Mouse (Mus musculus) frontal cortex, postnatal 25 days (tissue): ENCODE measurements around the gene 9530053A07Rik.

ENCODE experiments used
- DNase-seq, 2 experiments: peaks; one replicate each; pipeline ENCODE4 v3.0.0; 2022; ENCODE audit warnings: low spot score in 2 of 2

The 9530053A07Rik gene

DNA sequence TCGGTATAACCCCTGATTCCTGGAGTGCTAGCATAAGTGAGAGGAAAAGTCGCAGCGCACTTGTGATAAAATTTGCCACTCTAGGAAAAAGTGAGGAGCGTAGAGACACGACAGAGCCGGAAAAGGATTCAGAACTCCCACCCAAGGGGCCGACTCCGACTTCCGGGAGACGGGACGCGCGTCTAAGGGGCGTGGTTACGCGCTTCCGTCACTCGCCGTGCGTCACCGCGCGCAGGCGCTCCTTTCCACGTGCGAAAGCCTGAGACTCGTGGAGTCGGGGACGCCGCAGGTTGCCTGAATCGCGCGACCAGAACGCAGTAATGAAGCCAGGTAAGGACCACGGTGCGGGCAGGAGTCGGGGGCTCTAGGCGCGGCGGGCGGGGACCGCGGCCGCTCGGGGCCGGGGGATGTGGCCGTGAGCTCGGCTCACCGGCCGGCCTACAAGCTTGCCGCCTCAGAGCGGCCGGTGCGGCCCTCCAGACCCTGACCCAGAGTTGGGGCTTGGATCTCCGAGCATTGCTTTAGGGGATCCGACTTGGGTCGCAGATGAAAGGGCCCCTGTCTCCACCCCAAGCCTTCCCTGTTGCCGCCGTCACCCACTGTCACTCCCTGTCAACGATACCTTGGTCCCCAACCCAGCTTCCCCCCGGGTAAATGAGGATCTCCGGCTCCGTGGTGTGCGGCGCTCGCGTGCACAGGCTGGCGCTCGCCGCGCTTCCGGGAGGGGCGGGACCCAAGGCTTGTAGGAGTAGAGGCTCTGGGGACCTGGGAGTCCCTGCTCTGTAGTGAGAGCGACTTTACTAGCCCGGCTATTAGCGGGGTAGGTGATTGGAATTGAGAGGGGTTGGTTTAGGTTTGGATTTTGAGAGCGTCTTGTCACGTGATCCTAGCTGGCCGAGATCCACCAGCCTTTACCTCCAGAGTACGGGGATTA lies 40.5 kb downstream of the 9530053A07Rik start, which contains the start of gene Fbl:
TSS of gene Fbl (plus strand) at position 222 of the 934 bp plus-strand sequence.
- peak; percentile 78 to 87 for DNase-seq

DNA sequence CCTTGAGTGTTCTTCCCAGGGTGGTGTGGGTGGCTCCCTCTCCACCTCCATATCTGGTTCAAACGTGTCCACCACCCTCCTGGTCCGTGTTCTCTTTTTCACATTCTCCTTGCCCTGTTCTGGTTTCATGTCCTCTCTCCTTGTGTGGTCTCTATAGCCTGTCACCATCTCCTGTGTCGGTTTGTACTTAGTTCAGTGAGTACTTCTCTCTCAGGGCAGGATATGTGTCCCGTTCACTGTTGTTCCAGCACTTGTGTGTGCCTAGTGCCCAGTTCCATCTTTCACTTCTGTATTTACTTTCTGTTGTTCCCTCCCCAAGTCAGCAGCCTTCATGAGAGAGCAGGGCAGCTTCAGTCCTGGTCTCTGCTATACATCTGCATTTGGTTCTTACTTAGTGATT lies 46.1 kb downstream of the 9530053A07Rik start:
- DNase-seq = no peak

DNA sequence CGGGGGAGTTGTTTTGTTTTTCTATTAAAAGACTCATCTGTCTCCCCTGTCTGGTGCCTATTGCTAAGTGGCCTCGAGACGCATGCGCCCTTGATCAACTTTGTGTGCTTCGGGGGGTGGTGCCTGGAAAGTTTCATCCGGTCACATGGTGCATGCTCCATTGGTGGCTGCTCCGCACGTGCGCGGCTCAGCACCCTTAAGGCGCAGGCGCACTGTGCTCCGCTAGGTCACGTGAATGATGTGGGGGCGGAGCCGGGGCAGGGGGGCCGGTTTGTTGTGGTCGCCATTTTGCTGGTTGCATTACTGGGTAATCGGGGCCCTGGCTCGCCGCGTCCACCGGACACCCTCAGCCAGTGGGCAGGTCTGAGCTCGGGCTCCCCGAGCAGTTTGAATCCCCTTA lies 50.0 kb downstream of the 9530053A07Rik start, which contains the start of gene Dyrk1b:
TSS of gene Dyrk1b (plus strand) at position 242 of the 400 bp plus-strand sequence.
- DNase-seq = peak; percentile 96 to 97

DNA sequence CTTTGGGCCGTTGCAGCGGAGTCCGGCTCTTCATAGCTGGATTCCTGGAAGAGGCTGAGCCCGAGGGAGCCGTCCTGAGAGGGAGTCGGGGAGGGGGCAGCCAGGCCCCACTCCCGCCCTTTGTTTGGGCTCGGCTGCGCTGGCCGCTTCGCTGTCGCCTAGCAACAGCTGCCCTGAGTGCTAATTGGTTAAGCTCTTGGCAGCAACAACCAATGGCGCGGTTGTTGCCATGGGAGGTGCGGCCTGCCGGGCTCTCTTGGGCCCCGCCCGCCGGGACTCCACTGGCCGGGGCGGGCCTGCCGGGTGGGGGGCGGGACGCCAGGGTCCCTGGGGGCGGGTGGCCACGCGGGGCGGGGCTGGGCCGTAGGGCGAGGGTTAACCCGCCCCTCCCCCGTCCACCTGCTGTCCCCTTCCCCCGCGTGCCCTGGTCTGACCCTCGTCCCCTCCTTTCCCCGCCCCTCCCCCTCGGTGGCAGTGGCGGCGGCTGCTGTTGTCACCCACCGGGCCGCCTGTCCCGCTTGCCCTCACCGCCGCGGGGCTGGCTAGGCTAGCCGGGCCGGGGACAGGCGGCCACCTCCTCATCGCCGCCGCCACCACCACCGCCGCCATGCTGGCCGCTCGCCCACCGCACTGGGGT lies 50.6 kb downstream of the 9530053A07Rik start:
- DNase-seq = peak; percentile 77 to 84

DNA sequence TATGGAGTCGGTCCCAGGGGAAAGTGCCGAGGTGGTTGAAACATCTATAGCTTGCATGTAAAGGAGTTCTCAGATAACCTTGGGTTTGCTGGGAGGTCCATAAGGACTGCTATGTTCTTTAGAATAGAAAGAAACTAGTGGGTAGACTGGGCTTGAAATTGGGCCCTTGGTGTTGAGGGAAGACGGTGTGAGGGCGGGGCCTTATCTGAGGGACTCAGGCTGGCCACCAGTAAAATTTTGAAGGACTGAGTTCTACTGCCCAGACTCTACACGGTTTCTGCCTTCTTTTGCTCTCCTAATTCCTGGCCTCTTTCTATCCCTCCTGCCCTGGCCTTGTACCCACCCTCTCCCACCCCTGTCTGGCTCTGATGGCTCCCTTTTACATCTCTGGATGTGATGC lies 51.6 kb downstream of the 9530053A07Rik start:
- DNase-seq = no peak

DNA sequence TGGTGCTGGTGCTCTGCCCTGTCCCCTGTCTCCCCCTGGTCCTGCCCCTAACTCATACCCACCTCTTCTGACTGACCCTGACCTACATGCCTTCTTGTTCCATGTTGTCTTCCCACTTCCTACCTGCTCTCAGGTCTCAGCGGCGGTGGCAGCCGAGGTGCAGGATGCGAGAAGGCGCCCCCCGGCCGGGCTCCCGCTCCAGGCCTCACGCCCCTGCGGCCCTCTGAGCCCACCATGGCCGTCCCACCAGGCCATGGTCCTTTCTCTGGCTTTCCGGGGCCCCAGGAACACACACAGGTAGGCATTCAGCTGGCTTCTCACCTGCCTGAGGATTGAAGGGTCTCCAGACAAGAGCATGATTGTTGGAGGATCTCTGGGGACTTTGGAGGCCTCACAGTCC lies 52.1 kb downstream of the 9530053A07Rik start:
- no peak for DNase-seq

DNA sequence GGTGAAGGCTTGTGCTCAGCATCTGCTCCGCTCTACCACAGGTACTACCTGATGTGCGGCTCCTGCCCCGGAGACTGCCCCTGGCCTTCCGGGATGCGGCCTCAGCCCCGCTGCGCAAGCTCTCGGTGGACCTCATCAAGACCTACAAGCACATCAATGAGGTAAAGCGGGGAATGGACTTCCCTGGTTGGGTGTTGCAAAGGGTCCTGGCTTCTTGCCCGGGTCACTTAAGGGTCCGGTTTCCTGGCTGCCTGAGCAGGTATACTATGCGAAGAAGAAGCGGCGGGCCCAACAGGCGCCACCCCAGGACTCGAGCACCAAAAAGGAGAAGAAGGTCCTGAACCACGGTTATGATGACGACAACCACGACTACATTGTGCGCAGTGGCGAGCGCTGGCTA lies 53.1 kb downstream of the 9530053A07Rik start:
- no peak for DNase-seq

DNA sequence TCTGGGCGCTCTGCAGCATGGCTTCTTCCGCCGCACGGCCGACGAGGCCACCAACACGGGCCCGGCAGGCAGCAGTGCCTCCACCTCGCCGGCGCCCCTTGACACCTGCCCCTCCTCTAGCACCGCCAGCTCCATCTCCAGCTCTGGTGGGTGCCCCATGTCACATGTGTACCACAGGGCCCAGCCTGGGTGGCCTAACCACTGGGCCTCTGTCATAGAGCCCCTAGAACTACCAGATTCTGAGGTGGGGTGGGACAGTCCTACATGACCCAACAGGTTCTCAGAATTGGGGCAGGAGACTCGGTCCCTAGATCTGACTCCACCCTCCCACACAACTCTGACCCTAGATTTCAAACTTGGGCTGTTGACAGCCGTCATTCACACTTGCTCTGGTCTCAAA lies 56.6 kb downstream of the 9530053A07Rik start:
- DNase-seq = no peak

DNA sequence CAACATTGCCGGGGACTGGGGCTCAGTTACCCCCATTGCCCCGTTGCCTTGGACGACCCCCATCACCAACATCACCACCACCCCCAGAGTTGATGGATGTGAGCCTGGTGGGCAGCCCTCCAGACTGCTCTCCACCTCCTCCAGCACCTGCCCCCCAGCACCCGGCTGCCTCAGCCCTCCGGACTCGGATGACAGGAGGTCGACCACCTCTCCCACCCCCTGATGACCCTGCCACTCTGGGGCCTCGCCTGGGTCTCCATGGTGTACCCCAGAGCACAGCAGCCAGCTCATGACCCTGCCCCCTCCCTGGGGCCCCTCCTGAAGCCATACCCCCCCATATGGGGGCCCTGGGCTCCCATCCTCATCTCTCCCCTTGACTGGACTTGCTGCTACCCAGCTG lies 57.4 kb downstream of the 9530053A07Rik start:
- DNase-seq = no peak

DNA sequence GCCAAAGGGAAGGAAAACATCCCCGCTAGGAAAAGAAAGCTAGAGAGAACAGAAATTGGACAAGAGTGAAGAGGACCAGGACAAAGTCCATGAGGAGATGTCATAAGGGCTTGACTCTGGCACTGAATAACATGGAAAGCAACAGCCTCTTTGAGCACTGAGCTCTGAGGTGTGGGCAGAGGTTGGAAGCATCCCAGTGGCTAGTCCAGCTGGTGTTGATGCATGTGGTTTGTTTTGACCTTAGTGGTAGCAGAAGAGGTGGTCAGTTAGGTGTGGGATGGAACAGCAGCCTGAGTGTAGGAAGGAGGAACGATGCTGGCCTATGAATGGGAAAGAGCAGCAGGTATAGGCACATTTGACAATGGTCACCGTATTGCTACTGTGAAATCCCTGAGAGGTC lies 62.2 kb downstream of the 9530053A07Rik start:
- no peak for DNase-seq

DNA sequence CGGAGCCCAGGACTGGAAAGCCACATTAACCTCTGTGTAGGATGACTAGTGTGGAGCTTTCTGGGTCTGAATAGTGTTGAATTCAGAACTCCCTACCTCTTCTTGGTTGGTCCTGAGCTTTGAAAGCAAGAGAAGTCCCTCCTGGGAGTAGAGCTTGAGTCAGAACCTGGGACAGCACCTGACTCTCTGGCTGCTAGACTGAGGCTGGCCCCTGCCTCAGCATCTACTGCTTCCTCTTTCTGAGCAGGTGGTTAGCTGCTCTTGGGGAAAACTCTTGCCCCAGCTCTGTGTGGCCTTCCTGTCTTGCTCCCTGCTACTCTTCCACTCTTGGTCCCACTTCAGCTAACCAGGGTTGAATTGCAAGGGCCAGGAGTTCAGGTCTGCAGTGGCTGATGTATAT lies 62.6 kb downstream of the 9530053A07Rik start:
- DNase-seq = no peak

DNA sequence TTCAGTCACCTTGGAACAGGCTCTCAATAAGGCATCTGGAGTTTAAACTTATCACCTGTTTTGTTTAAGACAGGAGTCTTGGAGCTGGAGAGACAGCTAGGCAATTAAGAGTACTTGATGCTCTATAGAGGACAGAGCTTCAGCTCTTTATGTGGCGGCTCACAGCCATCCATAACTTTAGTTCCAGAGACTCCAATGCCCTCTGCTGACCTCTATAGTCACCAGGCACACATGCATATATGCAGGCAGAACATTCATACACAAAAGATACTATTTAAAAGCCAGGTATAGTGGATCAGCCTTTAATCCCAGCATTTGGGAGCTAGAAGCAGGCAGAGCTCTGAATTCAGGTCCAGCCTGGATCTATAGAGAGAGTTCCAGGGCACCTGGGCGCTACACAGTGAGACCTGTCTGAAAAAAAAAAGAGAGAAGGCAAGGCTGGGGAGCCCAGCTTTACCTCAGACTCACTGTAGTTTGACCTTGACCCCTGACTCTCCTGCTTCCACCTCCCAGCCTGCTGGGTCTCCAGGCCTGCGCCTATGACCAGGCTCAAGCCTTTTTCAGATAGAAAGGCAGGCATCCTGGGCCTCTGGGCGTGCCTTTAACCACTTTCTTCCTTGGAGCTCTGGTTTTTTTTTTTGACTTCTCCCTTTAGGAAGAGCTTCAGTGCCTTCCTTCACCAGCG lies 66.3 kb downstream of the 9530053A07Rik start:
- DNase-seq = no peak

DNA sequence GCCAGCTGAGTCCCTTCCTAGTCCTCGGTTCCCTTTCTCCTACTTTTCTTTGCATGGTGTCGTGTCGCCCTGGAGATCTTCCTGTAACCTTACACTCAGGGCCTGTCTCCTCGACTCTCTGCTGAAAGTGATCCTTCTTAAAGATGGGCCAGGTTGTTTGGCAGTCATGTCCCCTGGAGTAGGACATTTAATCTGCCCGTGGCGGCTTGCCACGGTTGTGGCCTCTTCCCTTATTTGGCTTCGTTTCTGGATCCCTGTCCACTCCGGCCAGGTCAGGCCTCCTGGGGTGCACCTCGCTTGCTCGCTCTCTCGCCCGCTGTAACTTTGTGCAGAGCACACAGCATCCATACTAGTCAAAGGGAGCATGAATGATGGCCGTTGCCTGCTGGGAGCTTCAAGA lies 67.3 kb downstream of the 9530053A07Rik start:
- no peak for DNase-seq

DNA sequence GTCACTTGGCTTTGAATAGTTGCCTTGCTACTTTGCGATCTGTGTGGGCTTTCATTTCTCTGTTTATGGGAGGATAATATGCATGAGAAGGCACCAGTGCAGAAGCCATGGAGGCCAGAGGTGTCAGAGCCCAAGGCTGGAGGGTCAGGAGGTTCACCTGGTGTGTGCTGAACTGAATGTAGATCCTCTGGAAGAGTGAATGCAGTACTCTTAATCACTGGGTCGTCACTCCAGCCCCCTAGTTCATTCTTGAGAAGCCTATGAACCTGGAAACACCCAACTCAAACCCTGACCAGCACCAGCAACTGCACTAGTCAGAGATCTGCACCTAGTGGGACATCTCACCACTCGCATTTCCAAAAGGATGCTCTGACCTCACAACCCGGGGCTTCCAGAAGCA lies 69.8 kb downstream of the 9530053A07Rik start:
- DNase-seq = no peak

DNA sequence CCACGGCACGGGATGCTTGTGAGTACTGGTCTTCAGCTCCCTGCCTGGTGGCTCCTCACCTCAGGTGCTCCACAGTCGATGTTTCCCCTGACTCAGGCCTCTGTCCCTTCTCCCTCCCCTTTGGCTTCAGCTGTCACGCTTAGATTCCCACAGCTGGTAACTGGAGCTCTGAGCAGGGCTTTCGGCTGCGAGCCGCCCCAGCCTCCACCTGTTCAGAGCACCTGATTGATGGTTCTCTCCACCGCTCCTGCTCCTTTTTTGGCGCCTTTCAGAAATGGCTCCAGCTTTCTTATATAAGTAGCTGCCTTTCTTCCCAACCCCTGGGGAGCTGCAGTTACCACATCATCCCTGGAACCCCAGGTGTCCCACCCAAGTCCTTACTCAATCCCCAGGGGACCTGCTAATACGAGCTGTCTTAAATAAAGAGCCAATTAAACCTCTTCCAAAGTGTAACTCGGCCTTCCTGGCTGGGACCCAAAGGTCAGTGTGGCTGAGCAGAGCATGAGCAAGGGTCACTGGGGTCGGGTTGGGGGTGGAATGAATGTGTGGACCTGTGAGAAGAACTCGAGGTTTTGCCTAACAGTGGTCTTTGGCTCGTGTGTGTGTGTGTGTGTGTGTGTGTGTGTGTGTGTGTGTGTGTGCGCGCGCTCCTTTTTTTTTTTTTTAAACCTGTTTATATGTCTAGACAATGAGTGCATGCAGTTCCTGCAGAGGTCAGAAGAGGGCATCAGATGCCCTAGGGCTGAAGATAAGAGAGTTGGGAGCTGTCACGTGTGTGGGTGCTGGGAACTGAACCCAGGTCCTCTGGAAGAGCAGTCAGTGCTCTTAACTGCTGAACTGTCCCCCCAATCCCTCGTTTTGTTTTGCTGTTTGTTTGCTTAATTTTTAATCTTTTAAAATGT lies 74.2 kb downstream of the 9530053A07Rik start:
- no peak for DNase-seq

DNA sequence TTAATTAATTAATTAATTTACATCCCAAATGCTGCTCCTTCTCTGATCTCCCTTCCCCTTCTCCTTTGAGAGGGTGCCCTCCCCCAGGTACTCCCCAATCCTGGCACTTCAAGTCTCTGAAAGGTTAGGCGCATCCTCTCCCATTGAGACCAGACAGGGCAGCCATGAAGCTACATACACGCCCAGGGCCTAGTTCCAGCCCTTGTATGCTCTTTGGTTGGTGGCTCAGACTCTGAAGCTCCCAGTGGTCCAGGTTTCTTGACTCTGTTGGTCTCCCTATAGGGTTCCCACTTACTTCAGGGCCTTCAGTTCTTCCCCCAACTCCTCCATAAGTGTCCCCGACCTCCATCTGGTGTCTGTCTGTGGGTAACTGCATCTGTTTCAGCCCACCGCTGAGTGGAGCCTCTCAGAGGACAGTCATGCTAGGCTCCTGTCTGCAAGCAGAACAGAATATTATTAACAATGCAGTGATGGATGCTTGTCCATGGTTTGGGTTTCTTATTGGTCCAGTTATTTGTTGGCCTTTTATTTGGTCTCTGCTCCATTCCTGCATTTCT lies 76.9 kb downstream of the 9530053A07Rik start:
- no peak for DNase-seq

DNA sequence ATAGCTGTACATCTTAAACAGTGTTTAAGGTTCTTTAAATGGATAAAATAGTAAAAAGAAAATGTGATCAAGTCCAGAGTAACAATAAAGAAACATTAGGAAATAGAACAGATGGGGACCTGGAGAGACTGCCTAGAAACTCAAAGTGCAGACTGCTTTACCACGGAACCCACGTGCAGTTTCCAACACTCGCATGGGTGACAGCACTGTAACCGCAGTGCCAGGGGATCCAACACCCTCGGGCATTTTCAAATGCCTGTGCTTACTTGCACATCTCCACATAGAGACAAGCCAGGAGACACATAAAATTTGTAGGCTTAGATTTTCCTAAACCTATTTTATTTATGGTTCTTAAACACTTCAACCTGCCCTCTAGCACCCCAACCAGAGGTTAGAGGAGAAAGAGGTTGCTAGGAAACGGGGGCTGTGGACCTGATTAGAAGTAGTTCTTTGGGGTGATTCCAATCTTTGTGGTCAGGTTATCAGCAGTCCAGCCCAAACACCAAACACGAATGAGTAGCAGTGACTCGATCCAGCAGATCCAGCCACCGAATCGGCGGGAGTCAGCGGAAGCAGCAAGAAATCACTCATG lies 79.2 kb downstream of the 9530053A07Rik start:
- no peak for DNase-seq

DNA sequence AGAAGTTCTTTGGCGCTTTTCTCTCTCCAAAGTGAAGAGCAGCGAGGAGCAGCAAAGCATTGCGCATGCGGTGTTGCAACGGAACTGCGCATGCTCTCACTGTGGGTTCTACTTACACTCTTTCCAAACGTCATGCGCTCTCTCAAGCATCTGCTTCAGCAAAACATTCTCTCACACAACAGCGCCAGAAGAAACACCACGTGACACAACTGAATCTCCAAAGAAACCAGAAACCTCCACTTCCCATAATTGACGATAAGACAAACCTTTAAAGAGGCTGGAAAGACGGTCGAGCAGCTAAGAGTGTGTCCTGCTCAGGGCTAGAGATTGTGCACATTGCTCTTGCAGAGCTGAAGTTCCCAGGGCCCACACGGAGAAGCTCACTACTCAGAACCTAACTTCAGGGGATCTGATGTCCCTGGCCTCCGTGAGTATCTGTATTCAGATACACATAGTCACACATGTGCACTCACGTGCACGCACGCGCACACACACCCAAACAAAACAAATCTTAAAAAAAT lies 79.8 kb downstream of the 9530053A07Rik start:
- peak; percentile 38 to 53 for DNase-seq

DNA sequence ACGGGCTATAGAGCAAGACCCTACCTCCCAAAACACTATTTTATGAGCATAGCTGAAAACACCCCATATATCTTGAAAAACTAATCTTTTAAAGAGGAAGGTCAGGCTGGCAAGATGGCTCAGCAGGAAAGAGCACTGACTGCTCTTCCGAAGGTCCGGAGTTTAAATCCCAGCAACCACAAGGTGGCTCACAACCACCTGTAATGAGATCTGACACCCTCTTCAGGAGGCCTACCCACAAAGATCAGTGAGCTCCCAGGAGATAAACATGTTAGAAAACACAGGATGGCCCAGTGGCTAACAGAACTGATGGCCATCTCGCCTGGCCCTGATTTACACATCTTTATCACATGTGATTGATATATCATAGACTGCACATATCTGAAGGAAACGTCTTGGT lies 81.5 kb downstream of the 9530053A07Rik start:
- no peak for DNase-seq

DNA sequence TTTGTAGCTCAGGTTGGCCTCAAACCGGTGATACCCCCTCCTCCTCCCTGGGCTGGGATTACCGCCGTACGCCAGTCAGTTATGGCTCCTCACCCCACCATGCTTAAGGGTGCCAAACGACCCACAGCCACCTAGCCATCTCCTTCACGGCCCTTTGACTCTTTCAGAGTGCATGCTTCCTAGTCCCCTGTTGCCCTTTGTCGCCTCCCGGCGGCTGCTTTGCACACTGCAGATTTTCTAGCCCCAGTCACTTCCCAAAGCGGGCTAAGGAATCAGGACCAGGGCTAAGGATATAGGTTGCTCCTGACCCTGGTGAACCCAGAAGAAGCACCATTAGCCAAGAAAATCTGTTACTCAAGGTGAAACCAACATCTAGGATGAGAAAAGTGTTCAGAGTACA lies 84.9 kb downstream of the 9530053A07Rik start:
- DNase-seq = peak in 1 of 2 experiments; percentile 35
